Mouse (Mus musculus): Measurements from ENCODE around the gene Elob. TPM values are rescaled to one million over a fixed set of nuclear protein-coding genes. Genes with fewer than 3 reads are reported as not detected.

Elob gene
- polyA plus RNA-seq (2017; shearing (Covaris generic)) = 100 to 1,000 TPM; 600 to 664 TPM

GRCm38 (mm10) chr17:23829064-23829619, at the start of gene Elob:
Elob (minus strand) TSS chr17:23829136.
- ATAC-seq = peak; percentile 84

GRCm38 (mm10) chr17:23877166-23877565, 48.2 kb upstream of the Elob start:
- no peak for ATAC-seq

- no peak for ATAC-seq
These were observed 47.8 kb upstream of the Elob start for GRCm38 (mm10) chr17:23876741-23877140.

- no peak for ATAC-seq
These were observed 45.2 kb upstream of the Elob start for GRCm38 (mm10) chr17:23873884-23874856.

- ATAC-seq = no peak
These were observed 39.6 kb upstream of the Elob start for GRCm38 (mm10) chr17:23868513-23868912.

GRCm38 (mm10) chr17:23867756-23868155, 38.8 kb upstream of the Elob start, which contains the start of gene Prss21:
Prss21 (plus strand) TSS chr17:23868056.
- no peak for ATAC-seq

GRCm38 (mm10) chr17:23862926-23863325, 34.0 kb upstream of the Elob start:
- ATAC-seq = no peak

GRCm38 (mm10) chr17:23857913-23858312, 29.0 kb upstream of the Elob start:
- no peak for ATAC-seq

GRCm38 (mm10) chr17:23857193-23857592, 28.3 kb upstream of the Elob start:
- ATAC-seq = no peak

- ATAC-seq = no peak
These were observed 25.4 kb upstream of the Elob start for GRCm38 (mm10) chr17:23854229-23854765.

- ATAC-seq = peak; percentile 49
These were observed 24.4 kb upstream of the Elob start for GRCm38 (mm10) chr17:23853292-23853691.

GRCm38 (mm10) chr17:23850853-23851749, 22.2 kb upstream of the Elob start:
- ATAC-seq = no peak

GRCm38 (mm10) chr17:23850028-23850427, 21.1 kb upstream of the Elob start:
- no peak for ATAC-seq

- ATAC-seq = peak; percentile 82
These were observed 14.9 kb upstream of the Elob start, which contains the start of the genes Prss32 and Prss41 for GRCm38 (mm10) chr17:23843812-23844273. Prss32 (plus strand) TSS chr17:23843855. Prss41 (minus strand) TSS chr17:23844172.

- no peak for ATAC-seq
These were observed 14.3 kb upstream of the Elob start for GRCm38 (mm10) chr17:23843141-23843811.

GRCm38 (mm10) chr17:23841145-23841544, 12.2 kb upstream of the Elob start:
- ATAC-seq = peak; percentile 69

- ATAC-seq = no peak
These were observed 7.2 kb upstream of the Elob start, which contains the start of gene Prss33 for GRCm38 (mm10) chr17:23836006-23836575. Prss33 (minus strand) TSS chr17:23836056.

GRCm38 (mm10) chr17:23831201-23831600, 2.3 kb upstream of the Elob start:
- no peak for ATAC-seq

- peak; percentile 24 for ATAC-seq
These were observed 500 bp downstream of the Elob start for GRCm38 (mm10) chr17:23828271-23829001.

GRCm38 (mm10) chr17:23825591-23825990, 3.3 kb downstream of the Elob start:
- ATAC-seq = no peak
